Mouse (Mus musculus): ENCODE measurements around the gene Slc39a11. TPM values are rescaled to one million over a fixed set of nuclear protein-coding genes. Genes with fewer than 3 reads are reported as not detected.
"Not testable (repeated sequence)": the region's sequence is repeated elsewhere in the genome, so short reads cannot be mapped to it uniquely, and the experiment has no call there.

Gene Slc39a11
- polyA plus RNA-seq, 1 experiment from 2014 or later = 25.3 TPM

DNA sequence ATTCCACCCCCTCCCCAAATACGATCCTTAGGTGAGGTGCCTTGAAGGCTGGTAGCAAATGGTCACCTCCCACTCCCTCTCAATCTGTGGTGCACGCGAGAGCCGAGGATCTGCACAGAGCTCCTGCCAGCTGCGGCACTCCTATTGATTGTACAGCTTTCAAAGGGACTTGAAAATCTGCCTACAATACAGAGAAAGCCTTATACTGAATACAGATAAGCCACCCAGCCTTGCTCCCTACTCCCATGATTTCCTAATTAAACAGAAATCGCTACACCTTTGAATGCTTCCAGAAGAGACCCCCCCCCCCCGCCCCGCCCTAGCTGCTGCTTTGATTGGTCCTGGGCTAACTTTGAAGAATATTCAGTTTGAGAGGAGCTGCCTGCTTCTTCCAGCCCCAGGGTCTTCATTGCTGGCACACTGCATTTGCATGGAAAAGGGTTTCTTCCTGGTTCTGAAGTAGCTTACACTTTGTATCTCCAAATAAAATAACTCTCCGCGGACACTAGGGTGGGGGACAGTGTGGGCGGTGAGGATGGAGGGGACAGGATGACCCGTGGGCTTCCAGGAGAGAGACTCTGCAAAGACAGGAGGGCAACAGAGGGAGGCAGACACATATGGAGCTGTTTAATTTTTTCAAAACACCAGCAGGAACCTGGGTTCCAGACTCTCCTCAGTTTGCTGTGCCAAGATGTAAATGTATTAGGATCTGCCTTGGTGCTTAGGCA is 48.1 kb downstream of the Slc39a11 start:
- peaks cover 47% of the 10 kb centered on the region for H3K4me1 ChIP-seq (replicated peaks)
- peaks cover 7% of the 10 kb centered on the region; the same call in 1 of the 2 replicates for H3K9me3 ChIP-seq
- H3K4me3 ChIP-seq = no peak overlapping the region
- H3K36me3 ChIP-seq = no peaks in the 10 kb centered on the region
- 63% methylated on average over 12 of the region's 12 CpGs for WGBS
- H3K27ac ChIP-seq = peak overlapping the region; percentile 66
- H3K27me3 ChIP-seq (ENCODE audit: insufficient read depth, poor library complexity, severe bottlenecking) = no peaks in the 10 kb centered on the region
- peak; percentile 27 for DNase-seq (ENCODE audit: low spot score)

DNA sequence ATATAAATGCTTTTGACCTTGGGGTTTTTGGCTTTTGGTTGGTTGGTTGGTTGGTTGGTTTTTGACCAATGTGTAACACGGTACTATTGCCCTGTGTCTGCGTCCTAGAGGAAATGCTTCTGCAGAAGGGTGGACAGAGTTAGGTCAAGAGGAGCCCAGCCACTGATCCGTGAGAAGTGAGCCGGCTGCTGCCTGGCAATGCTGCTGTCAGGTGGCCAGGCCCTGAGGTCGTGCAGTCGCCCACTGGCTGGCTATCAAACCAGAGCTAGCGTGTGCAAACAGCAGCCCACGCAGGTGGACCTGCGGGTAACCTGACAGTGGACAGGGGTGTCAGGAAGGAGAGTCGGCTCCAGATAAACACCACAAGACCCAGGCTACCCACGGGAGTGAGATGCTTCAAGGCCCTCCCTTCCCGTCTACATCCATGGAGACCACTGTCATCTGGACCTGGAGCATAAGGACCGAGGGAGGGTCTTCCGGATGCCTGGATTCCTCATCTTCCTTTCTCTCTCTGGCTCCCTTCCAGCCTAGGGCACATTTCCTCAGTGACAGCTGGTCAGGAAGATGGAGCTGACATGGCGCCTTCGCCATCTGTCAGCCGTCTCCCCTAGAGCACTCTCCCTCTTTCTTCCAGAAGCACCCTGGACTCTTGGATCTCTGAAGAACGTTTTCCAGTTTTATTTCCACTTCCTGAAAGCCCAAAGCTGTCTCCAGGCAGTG is 49.2 kb downstream of the Slc39a11 start:
- Histone ChIP-seq H3K4me1 (replicated peaks) (peaks cover 47% of the 10 kb centered on the region), H3K36me3 (no peaks in the 10 kb centered on the region), H3K27me3 (ENCODE audit: insufficient read depth, poor library complexity, severe bottlenecking) (no peaks in the 10 kb centered on the region), H3K4me3 (no peak overlapping the region), H3K27ac (peak overlapping the region; percentile 66), H3K9me3 (no peaks in the 10 kb centered on the region)
- 80% methylated on average over 18 of the region's 18 CpGs for WGBS
- no peak for DNase-seq (ENCODE audit: low spot score)

- H3K9me3 ChIP-seq = no peaks in the 10 kb centered on the region
- no peak for DNase-seq (ENCODE audit: low spot score)
- H3K27ac ChIP-seq = no peak overlapping the region
- no peaks in the 10 kb centered on the region for H3K27me3 ChIP-seq (ENCODE audit: insufficient read depth, poor library complexity, severe bottlenecking)
- 91% methylated on average over 3 of the region's 3 CpGs for WGBS
- H3K36me3 ChIP-seq = no peaks in the 10 kb centered on the region
- H3K4me1 ChIP-seq (replicated peaks) = peaks cover 33% of the 10 kb centered on the region
- H3K4me3 ChIP-seq = no peak overlapping the region
Observed at GRCm38 (mm10) chr11:113597632-113598031, 52.2 kb downstream of the Slc39a11 start.

DNA sequence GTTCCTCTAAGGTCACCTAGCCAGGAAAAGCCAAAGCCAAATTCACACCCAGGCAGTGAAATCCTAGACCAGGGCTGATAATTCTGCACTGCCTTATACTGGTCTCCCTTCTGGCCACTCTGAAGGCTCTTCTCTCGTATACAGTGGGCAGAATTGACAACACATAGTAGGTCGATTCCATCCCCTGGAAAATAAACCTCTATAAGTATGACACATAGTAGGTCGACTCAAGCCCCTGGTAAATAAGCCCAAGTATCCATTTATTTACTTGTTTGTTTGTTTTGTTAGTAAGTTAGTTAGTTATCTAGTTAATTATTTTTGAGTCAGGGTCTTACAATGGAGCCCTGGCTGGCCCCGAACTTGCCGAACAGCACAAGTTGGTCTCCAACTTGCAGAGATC is 54.7 kb downstream of the Slc39a11 start:
- peaks cover 8% of the 10 kb centered on the region for H3K4me1 ChIP-seq (replicated peaks)
- H3K9me3 ChIP-seq = no peaks in the 10 kb centered on the region
- no peaks in the 10 kb centered on the region for H3K36me3 ChIP-seq
- 89% methylated on average over 5 of the region's 5 CpGs for WGBS
- DNase-seq (ENCODE audit: low spot score) = no peak
- H3K4me3 ChIP-seq = no peak overlapping the region
- no peak overlapping the region for H3K27ac ChIP-seq
- no peaks in the 10 kb centered on the region for H3K27me3 ChIP-seq (ENCODE audit: insufficient read depth, poor library complexity, severe bottlenecking)

GRCm38 (mm10) chr11:113588936-113589335 is 60.9 kb downstream of the Slc39a11 start:
- DNase-seq (ENCODE audit: low spot score) = no peak
- Histone ChIP-seq H3K4me3 (no peak overlapping the region), H3K27ac (peak overlapping the region; percentile 35), H3K27me3 (ENCODE audit: insufficient read depth, poor library complexity, severe bottlenecking) (no peaks in the 10 kb centered on the region), H3K4me1 (replicated peaks) (peaks cover 28% of the 10 kb centered on the region), H3K9me3 (no peaks in the 10 kb centered on the region), H3K36me3 (no peaks in the 10 kb centered on the region)
- 49% methylated on average over 3 of the region's 3 CpGs for WGBS

DNA sequence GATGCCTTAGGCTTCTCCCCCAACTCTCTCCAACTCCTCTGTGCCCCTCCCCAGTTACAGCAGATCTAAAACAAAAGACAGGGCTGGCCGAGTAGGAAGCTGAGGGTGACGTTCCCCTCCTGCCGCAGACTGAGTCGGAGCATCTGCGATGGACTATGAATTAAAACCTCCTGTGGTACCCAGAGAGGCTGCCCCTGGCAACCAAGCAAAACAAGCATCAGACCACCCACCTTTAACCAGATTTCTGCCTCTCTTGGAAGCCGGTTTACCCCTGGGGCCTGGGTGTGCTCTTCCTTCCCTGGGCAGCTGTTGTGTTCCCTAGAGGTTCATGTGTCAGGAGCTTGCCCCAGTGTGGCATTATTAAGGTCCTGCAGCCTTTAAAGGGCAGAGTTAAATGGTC is 63.5 kb downstream of the Slc39a11 start:
- peaks cover 39% of the 10 kb centered on the region for H3K4me1 ChIP-seq (replicated peaks)
- WGBS = 31% methylated on average over 6 of the region's 6 CpGs
- peak overlapping the region; percentile 74 for H3K27ac ChIP-seq
- H3K9me3 ChIP-seq = no peaks in the 10 kb centered on the region
- DNase-seq (ENCODE audit: low spot score) = no peak
- H3K27me3 ChIP-seq (ENCODE audit: insufficient read depth, poor library complexity, severe bottlenecking) = no peaks in the 10 kb centered on the region
- H3K4me3 ChIP-seq = no peak overlapping the region
- H3K36me3 ChIP-seq = no peaks in the 10 kb centered on the region

DNA sequence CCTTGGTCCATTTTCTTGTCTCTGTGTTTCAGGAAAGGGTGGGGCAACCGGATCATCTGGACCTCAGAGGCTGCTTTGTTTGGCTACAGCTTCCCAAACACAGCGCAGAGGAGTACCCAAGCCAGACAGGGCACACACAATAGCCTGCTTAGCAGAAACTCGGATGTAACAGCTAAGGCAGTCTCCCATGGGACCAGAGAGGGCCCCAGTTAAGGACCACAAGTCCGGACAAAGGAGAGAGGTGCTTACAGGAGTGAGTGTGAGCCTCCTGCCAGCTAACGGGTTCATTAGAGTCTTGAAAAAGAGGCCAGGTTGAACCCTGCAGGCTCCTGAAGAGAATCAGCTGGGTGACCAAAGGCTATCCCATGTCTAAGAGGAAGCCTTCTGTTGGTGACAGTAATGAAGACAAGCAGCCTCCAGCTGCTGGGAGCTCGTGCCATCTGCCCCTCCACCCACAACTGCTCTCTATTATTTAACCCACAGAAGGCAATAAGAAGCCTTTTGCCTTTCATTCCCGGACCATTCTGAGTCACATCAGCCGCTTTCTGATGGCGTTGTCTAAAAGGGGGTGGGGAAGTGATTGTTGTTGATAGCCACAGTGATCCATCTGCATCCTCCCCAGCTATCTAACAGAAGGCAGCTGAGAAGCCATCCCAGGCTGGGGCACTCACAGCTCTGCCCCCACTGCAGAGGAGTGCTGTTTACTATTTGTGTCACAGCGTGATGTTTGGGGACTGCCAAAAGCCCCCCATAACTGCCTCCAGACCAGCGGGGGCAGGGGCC is 65.8 kb downstream of the Slc39a11 start:
- Histone ChIP-seq H3K4me1 (replicated peaks) (peaks cover 35% of the 10 kb centered on the region), H3K27ac (peak overlapping the region; percentile 87), H3K27me3 (ENCODE audit: insufficient read depth, poor library complexity, severe bottlenecking) (no peaks in the 10 kb centered on the region), H3K9me3 (no peaks in the 10 kb centered on the region), H3K36me3 (no peaks in the 10 kb centered on the region), H3K4me3 (no peak overlapping the region)
- 46% methylated on average over 11 of the region's 11 CpGs for WGBS
- DNase-seq (ENCODE audit: low spot score) = peak; percentile 55

DNA sequence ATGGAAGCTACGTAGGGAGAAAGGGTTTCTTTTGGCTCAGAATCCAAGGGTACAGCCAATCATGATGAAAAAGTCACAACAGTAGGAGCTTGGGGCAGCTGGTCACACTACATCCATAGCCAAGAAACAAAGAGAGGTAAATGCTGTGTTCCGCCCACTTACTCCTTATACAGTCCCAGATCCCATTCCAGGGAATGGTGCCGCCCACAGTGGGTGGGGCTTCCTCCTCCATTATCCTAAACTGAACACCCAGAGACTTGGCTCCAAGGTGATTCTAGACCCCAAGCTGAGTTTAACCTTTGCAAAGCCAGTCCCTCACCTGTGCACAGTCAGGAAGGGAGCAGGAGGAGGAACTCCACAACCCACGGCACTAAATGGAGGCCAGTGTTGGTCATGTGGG is 72.7 kb downstream of the Slc39a11 start:
- Histone ChIP-seq H3K4me3 (no peak overlapping the region), H3K27me3 (ENCODE audit: insufficient read depth, poor library complexity, severe bottlenecking) (no peaks in the 10 kb centered on the region), H3K27ac (no peak overlapping the region), H3K36me3 (no peaks in the 10 kb centered on the region), H3K4me1 (replicated peaks) (0 out of 2 replicates have a peak, but pooled peaks cover 2% of the 10 kb centered on the region), H3K9me3 (no peaks in the 10 kb centered on the region)
- WGBS = 85% methylated on average over 4 of the region's 4 CpGs
- no peak for DNase-seq (ENCODE audit: low spot score)

- H3K36me3 ChIP-seq = no peaks in the 10 kb centered on the region
- peaks cover 8% of the 10 kb centered on the region for H3K4me1 ChIP-seq (replicated peaks)
- no peaks in the 10 kb centered on the region for H3K27me3 ChIP-seq (ENCODE audit: insufficient read depth, poor library complexity, severe bottlenecking)
- H3K9me3 ChIP-seq = no peaks in the 10 kb centered on the region
- no peak overlapping the region for H3K27ac ChIP-seq
- no peak overlapping the region for H3K4me3 ChIP-seq
- DNase-seq (ENCODE audit: low spot score) = no peak
- 75% methylated on average over 6 of the region's 6 CpGs for WGBS
Observed at GRCm38 (mm10) chr11:113572641-113573040, 77.2 kb downstream of the Slc39a11 start.

GRCm38 (mm10) chr11:113571616-113572015 is 78.3 kb downstream of the Slc39a11 start:
- Histone ChIP-seq H3K27me3 (ENCODE audit: insufficient read depth, poor library complexity, severe bottlenecking) (no peaks in the 10 kb centered on the region), H3K4me1 (replicated peaks) (peaks cover 13% of the 10 kb centered on the region), H3K9me3 (no peaks in the 10 kb centered on the region), H3K4me3 (no peak overlapping the region), H3K27ac (no peak overlapping the region), H3K36me3 (no peaks in the 10 kb centered on the region)
- no peak for DNase-seq (ENCODE audit: low spot score)

DNA sequence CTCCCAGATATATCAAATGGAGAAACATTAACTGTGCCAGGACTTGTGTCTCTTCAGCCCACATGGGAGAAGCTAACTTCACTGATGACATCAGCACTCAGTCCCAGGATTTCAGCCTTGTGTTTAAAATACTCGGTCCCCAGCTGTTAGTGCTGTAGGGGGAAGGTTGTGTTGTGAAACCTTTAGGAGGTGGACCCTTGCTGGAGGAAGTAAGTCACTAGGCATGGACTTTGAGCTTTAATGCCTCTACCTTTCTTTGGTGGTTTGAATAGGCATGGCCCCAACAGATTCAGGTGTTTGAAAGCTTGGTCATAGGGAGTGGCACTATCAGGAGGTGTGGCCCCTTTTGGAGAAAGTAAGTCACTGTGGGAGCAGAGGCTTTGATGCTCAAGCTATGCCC is 80.9 kb downstream of the Slc39a11 start:
- H3K9me3 ChIP-seq = no peaks in the 10 kb centered on the region
- no peak overlapping the region for H3K4me3 ChIP-seq
- no peak for DNase-seq (ENCODE audit: low spot score)
- WGBS = 80% methylated on average over 1 of the region's 1 CpGs
- no peaks in the 10 kb centered on the region for H3K36me3 ChIP-seq
- H3K27me3 ChIP-seq (ENCODE audit: insufficient read depth, poor library complexity, severe bottlenecking) = 0 out of 2 replicates have a peak, but pooled peaks cover 2% of the 10 kb centered on the region
- no peak overlapping the region for H3K27ac ChIP-seq
- H3K4me1 ChIP-seq (replicated peaks) = peaks cover 37% of the 10 kb centered on the region

- DNase-seq (ENCODE audit: low spot score); H3K4me3 ChIP-seq; H3K36me3 ChIP-seq; H3K27ac ChIP-seq; H3K27me3 ChIP-seq (ENCODE audit: insufficient read depth, poor library complexity, severe bottlenecking); H3K9me3 ChIP-seq: not testable (repeated sequence)
- peaks cover 37% of the 10 kb centered on the region for H3K4me1 ChIP-seq (replicated peaks)
- WGBS = 91% methylated on average over 2 of the region's 2 CpGs
Observed at GRCm38 (mm10) chr11:113567926-113568325, 82.0 kb downstream of the Slc39a11 start.

All from hindbrain, embryonic 10.5 days (tissue).